Mouse (Mus musculus): ENCODE data around the gene Tnr.

DNA sequence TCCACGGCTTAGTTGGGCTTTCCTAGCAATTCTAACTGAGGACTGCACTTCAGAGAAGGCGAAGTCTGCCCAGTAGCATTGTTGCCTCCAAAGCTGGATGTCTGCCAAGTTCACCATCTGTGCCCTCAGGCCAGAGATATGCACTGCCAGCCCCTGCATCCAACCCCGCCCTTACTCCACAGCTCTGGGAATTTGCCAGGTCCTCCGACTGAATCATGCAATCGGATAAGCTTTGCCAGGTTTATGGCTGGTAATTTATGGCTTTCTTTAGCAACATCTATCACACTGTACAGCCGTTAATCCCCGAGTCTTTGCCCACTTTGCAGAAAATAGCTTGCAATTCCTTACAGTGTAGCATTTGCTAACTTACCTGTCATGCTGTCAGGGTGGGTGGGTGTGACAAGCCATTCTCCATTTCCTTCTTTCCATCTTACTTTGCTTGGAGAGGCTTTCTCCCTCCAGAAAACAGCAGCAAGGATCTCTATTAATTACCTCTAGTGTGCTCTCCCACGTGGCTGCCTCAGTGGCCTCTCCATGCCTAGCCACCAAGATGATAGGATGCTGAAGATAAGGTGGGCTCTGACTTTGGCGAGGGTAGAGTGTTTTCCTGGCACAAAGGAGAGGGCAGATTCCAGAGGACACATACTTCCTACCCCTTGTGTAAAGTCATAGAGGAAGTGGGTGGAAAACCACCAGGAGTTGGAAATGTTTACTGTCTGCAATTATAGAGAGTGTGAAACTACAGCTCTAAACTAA, 163.1 kb downstream of the Tnr start:
- TF ChIP-seq POLR2A (IDR thresholded peaks at IDR 0.05; ENCODE audit: borderline replicate concordance, low read depth, low read length), result no peak
- TF ChIP-seq CTCF (IDR thresholded peaks at IDR 0.05; ENCODE audit: low read depth, low read length), result no peak

Measured in bone marrow macrophage, adult 2 months (primary cell).